Mouse (Mus musculus): ENCODE measurements around the gene Afm.

DNA sequence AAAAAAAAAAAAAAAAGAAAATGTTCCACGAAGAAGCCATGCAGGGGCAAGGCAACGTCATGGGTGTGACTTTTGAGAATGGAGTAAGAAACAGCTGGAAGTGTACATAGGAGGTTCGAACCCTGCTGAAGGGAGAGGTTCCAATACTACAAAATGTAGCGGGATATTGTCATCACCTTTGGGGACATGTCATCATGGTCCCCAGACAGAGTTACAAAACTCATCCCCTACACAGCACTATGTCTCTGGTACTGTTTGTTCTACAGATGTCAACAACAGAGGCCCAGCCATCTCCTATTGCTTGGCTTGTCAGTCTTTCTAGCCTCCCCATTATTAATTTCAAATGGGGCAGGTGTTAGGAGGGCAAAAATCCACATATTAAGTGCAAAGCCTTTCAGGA lies 44.8 kb upstream of the Afm start:
- TF ChIP-seq EP300 (optimal IDR thresholded peaks at IDR 0.05), result no peak
- no peak for TF ChIP-seq CTCF (IDR thresholded peaks at IDR 0.05; ENCODE audit: low read depth)

All from stomach, postnatal 0 days (tissue).